Mouse (Mus musculus) thymus, adult 2 months (tissue): ENCODE data around the gene Habp4.

Experiments
- CTCF ChIP-seq: fragments of 200-500 bp; IDR thresholded peaks from 2 replicates; pipeline ENCODE4 v1.5.1; 2012; ENCODE audit warnings: mild to moderate bottlenecking, control low read depth, low read length, moderate library complexity, borderline replicate concordance; ENCODE audit not compliant: control insufficient read depth, poor library complexity, insufficient read depth; ENCODE audit errors: extremely low read depth
- POLR2A ChIP-seq: fragments of 200-500 bp; IDR thresholded peaks from 2 replicates; pipeline ENCODE4 v1.6.1; 2012; ENCODE audit warnings: mild to moderate bottlenecking, low read length, control low read depth, moderate library complexity; ENCODE audit not compliant: control insufficient read depth, poor library complexity, insufficient read depth; ENCODE audit errors: extremely low read depth

GRCm38 (mm10) chr13:64226725-64227124, 65.1 kb downstream of the Habp4 start:
- TF ChIP-seq CTCF (no peak), POLR2A (no peak)
